Mouse (Mus musculus): ENCODE results near the gene Angptl2. TPM values are rescaled to one million over a fixed set of nuclear protein-coding genes. Genes with fewer than 3 reads are reported as not detected.
"Not testable (repeated sequence)": the region's sequence is repeated elsewhere in the genome, so short reads cannot be mapped to it uniquely, and the experiment has no call there.

Angptl2 gene
- polyA plus RNA-seq, 1 experiment from 2014 or later, result 34.1 TPM

DNA sequence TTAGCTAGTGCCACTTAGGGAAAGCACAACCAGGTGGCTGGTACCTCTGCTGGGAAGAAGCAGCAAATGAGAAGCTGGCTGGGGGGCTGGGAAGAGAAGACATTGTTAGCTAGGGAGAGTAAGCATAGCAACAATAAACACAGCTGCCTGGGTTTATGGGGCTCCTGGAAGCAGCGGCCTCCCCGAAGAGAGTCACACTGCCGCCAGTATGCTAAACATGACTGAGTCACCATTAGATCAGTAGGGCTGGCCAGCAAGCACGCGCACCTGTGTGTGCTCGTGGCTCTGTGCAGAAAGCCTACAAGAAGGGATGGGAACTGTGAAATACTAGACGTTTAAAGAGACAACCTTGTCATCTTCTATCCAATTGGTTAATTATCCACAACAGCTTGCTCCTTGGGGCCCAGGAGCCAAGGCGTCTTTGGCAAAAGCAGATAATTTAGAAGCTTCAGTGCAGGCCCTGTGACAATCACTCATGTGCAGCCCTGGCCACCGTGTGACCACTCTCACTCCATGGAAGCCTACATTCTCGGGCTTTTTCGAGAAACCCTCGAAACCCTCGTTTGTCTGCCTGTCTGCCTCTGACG is 9.8 kb upstream of the Angptl2 start:
- Histone ChIP-seq H3K36me3 (no peaks in the 10 kb centered on the region), H3K9me3 (no peaks in the 10 kb centered on the region), H3K9ac (no peak overlapping the region), H3K4me2 (no peak overlapping the region), H3K4me1 (peaks cover 36% of the 10 kb centered on the region), H3K27ac (no peak overlapping the region), H3K27me3 (no peaks in the 10 kb centered on the region), H3K4me3 (no peak overlapping the region)
- 43% methylated on average over 14 of the region's 14 CpGs for WGBS
- no peak for ATAC-seq (ENCODE audit: borderline replicate concordance, extremely low read depth, low FRiP score, low TSS enrichment)

GRCm38 (mm10) chr2:33207069-33207468 is 8.8 kb upstream of the Angptl2 start:
- H3K27me3 ChIP-seq, result no peaks in the 10 kb centered on the region
- H3K4me1 ChIP-seq, result peaks cover 36% of the 10 kb centered on the region
- H3K4me2 ChIP-seq, result no peak overlapping the region
- 45% methylated on average over 4 of the region's 4 CpGs for WGBS
- H3K27ac ChIP-seq, result no peak overlapping the region
- no peaks in the 10 kb centered on the region for H3K9me3 ChIP-seq
- no peak overlapping the region for H3K4me3 ChIP-seq
- H3K9ac ChIP-seq, result no peak overlapping the region
- ATAC-seq (ENCODE audit: borderline replicate concordance, extremely low read depth, low FRiP score, low TSS enrichment), result no peak
- H3K36me3 ChIP-seq, result no peaks in the 10 kb centered on the region

DNA sequence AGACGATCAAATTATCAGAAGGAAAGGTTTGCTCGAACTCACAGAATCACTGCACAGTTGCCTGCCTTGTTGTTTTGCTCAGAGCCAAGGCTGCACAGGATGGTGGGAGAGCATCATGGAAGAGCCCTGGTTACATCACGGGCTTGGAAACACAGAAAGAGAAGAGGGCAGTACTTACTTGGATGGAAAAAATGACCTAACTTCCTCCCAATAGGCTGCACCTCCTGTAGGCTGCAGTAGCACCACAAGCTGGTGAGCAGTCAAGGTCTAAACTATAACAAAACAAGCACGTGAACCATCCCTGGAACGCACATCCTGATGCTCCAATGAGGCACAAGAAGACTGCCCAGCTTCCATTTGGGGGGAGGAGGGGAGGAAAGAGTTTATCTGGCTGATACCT is 7.7 kb upstream of the Angptl2 start:
- Histone ChIP-seq H3K36me3 (no peaks in the 10 kb centered on the region), H3K27me3 (no peaks in the 10 kb centered on the region), H3K4me2 (no peak overlapping the region), H3K9ac (no peak overlapping the region), H3K27ac (no peak overlapping the region), H3K4me1 (peaks cover 31% of the 10 kb centered on the region), H3K9me3 (no peaks in the 10 kb centered on the region), H3K4me3 (no peak overlapping the region)
- whole genome bisulfite sequencing, result 76% methylated on average over 5 of the region's 5 CpGs
- no peak for ATAC-seq (ENCODE audit: borderline replicate concordance, extremely low read depth, low FRiP score, low TSS enrichment)

DNA sequence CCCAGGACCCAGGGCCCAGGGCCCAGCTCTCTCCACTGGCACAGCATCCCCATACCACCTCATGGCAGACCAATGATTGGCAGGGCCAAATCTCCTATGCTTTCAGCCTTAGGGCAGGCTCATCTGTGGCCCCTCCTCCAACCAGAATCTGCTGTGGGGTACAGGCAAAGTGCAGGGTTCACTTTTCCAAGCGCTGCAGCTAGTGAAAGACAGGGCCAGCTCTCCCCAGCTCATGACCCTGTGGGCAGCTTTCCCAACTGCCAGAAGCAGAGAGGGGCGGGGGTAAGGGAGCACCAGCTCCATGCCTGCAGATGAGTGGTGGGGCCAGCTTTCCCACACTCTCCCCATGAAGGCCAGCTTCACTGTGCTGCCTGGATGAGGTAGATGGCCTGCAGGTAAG is 5.0 kb upstream of the Angptl2 start:
- WGBS, result 71% methylated on average over 2 of the region's 2 CpGs
- Histone ChIP-seq H3K36me3 (no peaks in the 10 kb centered on the region), H3K27ac (no peak overlapping the region), H3K9me3 (no peaks in the 10 kb centered on the region), H3K27me3 (no peaks in the 10 kb centered on the region), H3K4me1 (peaks cover 12% of the 10 kb centered on the region), H3K4me3 (no peak overlapping the region), H3K4me2 (no peak overlapping the region), H3K9ac (no peak overlapping the region)
- ATAC-seq (ENCODE audit: borderline replicate concordance, extremely low read depth, low FRiP score, low TSS enrichment), result no peak

- WGBS, result 79% methylated on average over 11 of the region's 11 CpGs
Measured at GRCm38 (mm10) chr2:33211263-33211662, 4.6 kb upstream of the Angptl2 start.

DNA sequence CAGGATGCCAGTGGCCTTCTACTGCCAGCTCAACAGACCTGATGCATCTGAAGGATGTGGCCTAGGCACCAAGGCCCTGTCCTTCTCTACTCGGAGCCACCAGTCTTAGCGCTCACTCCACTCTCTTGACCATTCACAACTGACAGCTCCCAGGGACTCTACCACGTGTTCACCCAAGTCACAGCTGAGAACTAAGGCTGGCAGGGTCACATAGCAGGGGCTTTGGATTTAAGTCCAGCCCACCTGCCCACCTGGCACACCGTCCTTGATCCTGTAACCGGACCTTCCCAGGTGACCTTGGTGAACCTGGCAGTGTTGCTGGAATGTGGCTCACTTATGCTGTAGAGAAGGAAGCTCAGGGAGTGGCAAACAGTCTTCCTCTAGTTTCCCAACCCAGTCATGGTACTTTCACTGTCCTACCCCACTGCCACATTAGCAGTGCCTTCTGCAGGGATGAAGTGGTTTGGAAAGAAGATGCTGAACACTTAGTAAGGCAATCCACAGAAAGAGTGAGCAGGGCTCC is 631 bp upstream of the Angptl2 start:
- no peaks in the 10 kb centered on the region for H3K36me3 ChIP-seq
- WGBS, result 41% methylated on average over 5 of the region's 5 CpGs
- no peak for ATAC-seq (ENCODE audit: borderline replicate concordance, extremely low read depth, low FRiP score, low TSS enrichment)
- H3K27ac ChIP-seq, result peak overlapping the region; percentile 64
- H3K4me1 ChIP-seq, result peaks cover 41% of the 10 kb centered on the region
- H3K9ac ChIP-seq, result peak overlapping the region; percentile 25; the same call in 1 of the 2 replicates
- peak overlapping the region; percentile 71 for H3K4me2 ChIP-seq
- peak overlapping the region; percentile 52 for H3K4me3 ChIP-seq
- H3K27me3 ChIP-seq, result no peaks in the 10 kb centered on the region
- no peaks in the 10 kb centered on the region for H3K9me3 ChIP-seq

More at GRCm38 (mm10) chr2:33211263-33211662, 4.6 kb upstream of the Angptl2 start:
- not testable (repeated sequence) for H3K36me3 ChIP-seq; H3K9ac ChIP-seq; ATAC-seq (ENCODE audit: borderline replicate concordance, extremely low read depth, low FRiP score, low TSS enrichment); H3K9me3 ChIP-seq; H3K4me1 ChIP-seq; H3K27me3 ChIP-seq; H3K27ac ChIP-seq; H3K4me3 ChIP-seq; H3K4me2 ChIP-seq

- H3K27me3 ChIP-seq, result no peaks in the 10 kb centered on the region
- no peaks in the 10 kb centered on the region for H3K36me3 ChIP-seq
- H3K9ac ChIP-seq, result peak overlapping the region; percentile 51
- peak overlapping the region; percentile 52 for H3K4me3 ChIP-seq
- H3K4me1 ChIP-seq, result peaks cover 48% of the 10 kb centered on the region
- no peaks in the 10 kb centered on the region for H3K9me3 ChIP-seq
- ATAC-seq (ENCODE audit: borderline replicate concordance, extremely low read depth, low FRiP score, low TSS enrichment), result no peak
- H3K27ac ChIP-seq, result peak overlapping the region; percentile 83
- WGBS, result 7% methylated on average over 18 of the region's 18 CpGs
- peak overlapping the region; percentile 71 for H3K4me2 ChIP-seq
Measured at GRCm38 (mm10) chr2:33216645-33217424, 966 bp downstream of the Angptl2 start.

DNA sequence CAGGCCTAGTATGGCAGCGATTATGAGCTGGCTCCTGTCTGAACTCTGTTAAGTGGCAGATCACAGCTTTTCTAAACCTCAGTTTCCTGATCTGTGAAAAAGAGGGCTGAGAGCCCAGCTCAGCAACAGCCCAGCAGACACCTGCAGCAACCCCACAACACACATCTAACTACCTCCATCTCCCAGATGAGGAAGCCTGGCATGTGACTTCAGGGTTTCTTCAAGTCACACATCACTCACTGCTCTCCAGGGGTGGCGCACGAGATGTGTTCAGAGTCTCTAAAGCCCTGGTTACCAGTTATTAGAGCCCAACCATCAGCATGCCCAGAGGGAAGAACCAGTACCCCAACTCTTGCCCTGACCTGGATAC is 1.5 kb downstream of the Angptl2 start:
- peak overlapping the region; percentile 52; the same call in 1 of the 2 replicates for H3K4me3 ChIP-seq
- 45% methylated on average over 3 of the region's 3 CpGs for WGBS
- no peaks in the 10 kb centered on the region for H3K27me3 ChIP-seq
- H3K27ac ChIP-seq, result peak overlapping the region; percentile 83; the same call in 1 of the 2 replicates
- peak overlapping the region; percentile 71 for H3K4me2 ChIP-seq
- H3K9ac ChIP-seq, result peak overlapping the region; percentile 51
- no peak for ATAC-seq (ENCODE audit: borderline replicate concordance, extremely low read depth, low FRiP score, low TSS enrichment)
- H3K4me1 ChIP-seq, result peaks cover 48% of the 10 kb centered on the region
- H3K9me3 ChIP-seq, result no peaks in the 10 kb centered on the region
- H3K36me3 ChIP-seq, result no peaks in the 10 kb centered on the region

GRCm38 (mm10) chr2:33218903-33219625 is 3.2 kb downstream of the Angptl2 start:
- ATAC-seq (ENCODE audit: borderline replicate concordance, extremely low read depth, low FRiP score, low TSS enrichment), result no peak
- H3K4me2 ChIP-seq, result no peak overlapping the region
- no peaks in the 10 kb centered on the region for H3K27me3 ChIP-seq
- peaks cover 55% of the 10 kb centered on the region for H3K4me1 ChIP-seq
- H3K4me3 ChIP-seq, result no peak overlapping the region
- H3K9ac ChIP-seq, result no peak overlapping the region
- WGBS, result 63% methylated on average over 11 of the region's 11 CpGs
- peak overlapping the region; percentile 30; the same call in 1 of the 2 replicates for H3K27ac ChIP-seq
- no peaks in the 10 kb centered on the region for H3K9me3 ChIP-seq
- no peaks in the 10 kb centered on the region for H3K36me3 ChIP-seq

DNA sequence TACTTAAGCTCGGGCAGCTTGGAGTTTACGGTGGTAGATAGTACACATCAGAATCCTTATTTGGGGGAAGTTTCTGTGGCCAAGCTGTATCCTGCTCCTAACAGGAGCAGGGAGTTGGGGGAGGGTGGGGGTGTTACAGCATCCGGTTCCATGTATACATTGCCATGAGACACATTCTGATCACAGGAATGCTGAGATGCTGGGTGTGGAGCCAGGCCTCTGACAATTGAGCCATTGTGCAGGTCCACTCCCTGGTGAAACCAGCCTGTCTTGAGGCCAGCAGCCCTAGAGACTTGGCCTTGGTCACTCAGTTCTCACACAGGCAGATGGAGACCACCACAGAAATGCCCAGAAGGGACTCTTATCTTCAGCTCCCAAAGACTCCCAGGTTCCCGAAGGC is 3.8 kb downstream of the Angptl2 start:
- Histone ChIP-seq H3K9ac (no peak overlapping the region), H3K27me3 (no peaks in the 10 kb centered on the region), H3K9me3 (no peaks in the 10 kb centered on the region), H3K36me3 (no peaks in the 10 kb centered on the region), H3K4me1 (peaks cover 57% of the 10 kb centered on the region), H3K27ac (peak overlapping the region; percentile 57), H3K4me2 (no peak overlapping the region), H3K4me3 (no peak overlapping the region)
- 39% methylated on average over 4 of the region's 4 CpGs for WGBS
- no peak for ATAC-seq (ENCODE audit: borderline replicate concordance, extremely low read depth, low FRiP score, low TSS enrichment)

DNA sequence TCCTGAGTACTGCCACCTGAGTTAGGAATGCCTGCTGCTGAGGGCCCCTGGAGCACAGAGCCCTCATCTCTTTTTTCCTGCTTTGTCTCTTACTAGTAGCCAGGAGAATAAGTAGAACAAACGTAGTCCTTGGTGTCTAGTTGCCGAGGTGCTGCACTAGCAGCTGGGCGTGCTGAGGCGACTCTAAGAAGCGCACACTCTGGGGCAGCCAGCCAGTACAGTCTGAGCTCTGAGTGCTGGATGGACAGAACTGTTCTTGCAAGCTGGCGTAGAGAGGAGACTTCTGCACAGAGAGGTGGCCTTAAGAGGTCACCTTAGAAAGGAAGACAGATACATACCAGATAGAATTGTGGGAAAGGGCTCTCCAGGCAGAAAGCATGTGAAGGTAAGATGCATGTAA is 4.4 kb downstream of the Angptl2 start:
- no peak overlapping the region for H3K4me2 ChIP-seq
- H3K27me3 ChIP-seq, result no peaks in the 10 kb centered on the region
- no peak overlapping the region for H3K4me3 ChIP-seq
- no peak overlapping the region for H3K9ac ChIP-seq
- H3K4me1 ChIP-seq, result peaks cover 54% of the 10 kb centered on the region
- H3K36me3 ChIP-seq, result no peaks in the 10 kb centered on the region
- 64% methylated on average over 6 of the region's 6 CpGs for WGBS
- ATAC-seq (ENCODE audit: borderline replicate concordance, extremely low read depth, low FRiP score, low TSS enrichment), result no peak
- peak overlapping the region; percentile 57 for H3K27ac ChIP-seq
- no peaks in the 10 kb centered on the region for H3K9me3 ChIP-seq
